Mouse (Mus musculus) liver, embryonic 11.5 days (tissue): ENCODE measurements around the gene Dnaaf3. TPM values are rescaled to one million over a fixed set of nuclear protein-coding genes. Genes with fewer than 3 reads are reported as not detected.
A peak's percentile ranks its signal among the peaks of the same experiment; 100 is the strongest.
"Not testable (repeated sequence)": the region's sequence is repeated elsewhere in the genome, so short reads cannot be mapped to it uniquely, and the experiment has no call there.

Experiments
- ATAC-seq: fragments of 200-750 bp; cut with Nextera tagmentation; replicated peaks from 2 replicates; pipeline ENCODE4 v1.8.0; 2017; ENCODE audit warnings: moderate number of reproducible peaks, mild to moderate bottlenecking, moderate TSS enrichment, moderate library complexity; ENCODE audit not compliant: low FRiP score
- DNase-seq: peaks from one replicate; pipeline ENCODE4 v3.0.0-alpha.2; 2017; ENCODE audit warnings: low spot score
- H3K27ac ChIP-seq: fragments of 300-500 bp; sonication (generic); 2 replicates; pipeline ENCODE4 v1.5.1; 2014; ENCODE audit warnings: mild to moderate bottlenecking, low read depth, low read length, control low read depth
- H3K27me3 ChIP-seq: fragments of 300-500 bp; sonication (generic); replicated peaks from 2 replicates; pipeline ENCODE4 v1.6.1; 2014; ENCODE audit warnings: low read length, mixed read lengths; ENCODE audit not compliant: control insufficient read depth, insufficient read depth
- H3K36me3 ChIP-seq: fragments of 300-500 bp; sonication (generic); 2 replicates; pipeline ENCODE4 v1.6.1; 2014; ENCODE audit warnings: mild to moderate bottlenecking, low read length, moderate library complexity, mixed read lengths; ENCODE audit not compliant: control insufficient read depth, insufficient read depth
- H3K4me1 ChIP-seq: fragments of 300-500 bp; sonication (generic); replicated peaks from 2 replicates; pipeline ENCODE4 v1.6.1; 2014; ENCODE audit warnings: low read length, mixed read lengths; ENCODE audit not compliant: control insufficient read depth, insufficient read depth
- H3K4me2 ChIP-seq: fragments of 300-500 bp; sonication (generic); 2 replicates; pipeline ENCODE4 v1.6.1; 2014; ENCODE audit warnings: mild to moderate bottlenecking, control low read depth, moderate library complexity
- H3K4me3 ChIP-seq: fragments of 300-500 bp; sonication (generic); 2 replicates; pipeline ENCODE4 v1.5.1; 2014; ENCODE audit warnings: low read depth, low read length, control low read depth
- H3K9ac ChIP-seq: fragments of 300-500 bp; sonication (generic); 2 replicates; pipeline ENCODE4 v1.6.1; 2014; ENCODE audit warnings: low read depth, low read length, control low read depth
- H3K9me3 ChIP-seq: fragments of 300-500 bp; sonication (generic); 2 replicates; pipeline ENCODE4 v1.6.1; 2016; ENCODE audit warnings: low read length, inconsistent platforms, mixed read lengths; ENCODE audit not compliant: control insufficient read depth
- WGBS: fragments of 180-500 bp; shearing (Covaris S2); extraction: QIAGEN DNeasy Blood & Tissue Kit; methylation state at CpG from one replicate; pipeline ENCODE4 v1.1.7; 2014; 5-methylcytosine and 5-hydroxymethylcytosine counted together
- polyA plus RNA-seq: library from polyadenylated mRNA; unstranded; fragments of >200 nt; fragmentation: Nextera tagmentation; extraction: Ambion mirVana; gene quantifications from 2 replicates; pipeline ENCODE4 v1.2.1, GENCODE M21; 2014

Gene Dnaaf3
- polyA plus RNA-seq, 1 experiment from 2014 or later: 0.45 TPM

- H3K4me1 ChIP-seq: peaks cover 8% of the 10 kb centered on the region
- H3K4me3 ChIP-seq: peak overlapping the region; percentile 41
- ATAC-seq (peak; percentile 88), DNase-seq (peak; percentile 88)
- H3K36me3 ChIP-seq: no peaks in the 10 kb centered on the region
- peak overlapping the region; percentile 65 for H3K4me2 ChIP-seq
- H3K9ac ChIP-seq: peak overlapping the region; percentile 60
- H3K27ac ChIP-seq: peak overlapping the region; percentile 41; the same call in 1 of the 2 replicates
- WGBS: 23% methylated on average over 40 of the region's 40 CpGs
- no peaks in the 10 kb centered on the region for H3K9me3 ChIP-seq
- H3K27me3 ChIP-seq: no peaks in the 10 kb centered on the region
Measured at GRCm38 (mm10) chr7:4526341-4527301, 5.6 kb downstream of the Dnaaf3 start.

DNA sequence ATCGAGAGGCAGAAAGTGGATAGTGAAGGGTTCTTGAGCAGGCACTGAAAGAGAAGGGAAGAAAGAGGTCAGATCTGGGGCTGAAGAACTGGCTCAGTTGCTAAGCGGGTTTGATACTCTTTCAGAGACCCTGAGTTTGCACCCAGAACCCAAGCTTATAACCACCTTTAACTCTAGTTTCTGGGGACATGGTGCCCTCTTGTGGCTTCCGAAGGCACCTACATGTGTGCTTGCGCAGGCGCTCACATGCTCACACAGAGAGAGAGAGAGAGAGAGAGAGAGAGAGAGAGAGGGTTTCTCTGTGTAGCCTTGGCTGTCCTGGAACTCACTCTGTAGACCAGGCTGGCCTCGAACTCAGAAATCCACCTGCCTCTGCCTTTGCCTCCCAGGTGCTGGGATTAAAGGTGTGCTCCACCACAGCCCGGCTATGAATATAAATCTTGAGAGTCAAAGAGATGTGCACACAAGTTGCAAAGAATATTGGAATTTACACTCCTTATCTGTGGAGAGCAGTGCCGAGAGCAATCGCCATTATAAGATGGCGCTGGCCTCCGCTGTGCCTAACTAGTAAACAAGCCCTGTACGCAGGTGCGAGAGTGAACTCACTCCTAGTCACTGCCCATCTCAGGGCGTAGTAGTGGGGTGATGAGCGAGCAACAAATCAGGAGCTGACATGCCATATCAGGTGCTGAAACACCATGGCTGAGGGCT, 7.9 kb downstream of the Dnaaf3 start, which contains the start of gene Tnni3:
Gene Tnni3 (minus strand): TSS at position 18 of the 711 bp plus-strand sequence.
- peak; percentile 42; the same call in 1 of the 2 replicates for ATAC-seq
- H3K9ac ChIP-seq, H3K9me3 ChIP-seq, H3K27ac ChIP-seq, H3K4me3 ChIP-seq, H3K27me3 ChIP-seq, DNase-seq, H3K4me2 ChIP-seq, H3K36me3 ChIP-seq: not testable (repeated sequence)
- H3K4me1 ChIP-seq: peaks cover 11% of the 10 kb centered on the region
- WGBS: 64% methylated on average over 15 of the region's 15 CpGs

DNA sequence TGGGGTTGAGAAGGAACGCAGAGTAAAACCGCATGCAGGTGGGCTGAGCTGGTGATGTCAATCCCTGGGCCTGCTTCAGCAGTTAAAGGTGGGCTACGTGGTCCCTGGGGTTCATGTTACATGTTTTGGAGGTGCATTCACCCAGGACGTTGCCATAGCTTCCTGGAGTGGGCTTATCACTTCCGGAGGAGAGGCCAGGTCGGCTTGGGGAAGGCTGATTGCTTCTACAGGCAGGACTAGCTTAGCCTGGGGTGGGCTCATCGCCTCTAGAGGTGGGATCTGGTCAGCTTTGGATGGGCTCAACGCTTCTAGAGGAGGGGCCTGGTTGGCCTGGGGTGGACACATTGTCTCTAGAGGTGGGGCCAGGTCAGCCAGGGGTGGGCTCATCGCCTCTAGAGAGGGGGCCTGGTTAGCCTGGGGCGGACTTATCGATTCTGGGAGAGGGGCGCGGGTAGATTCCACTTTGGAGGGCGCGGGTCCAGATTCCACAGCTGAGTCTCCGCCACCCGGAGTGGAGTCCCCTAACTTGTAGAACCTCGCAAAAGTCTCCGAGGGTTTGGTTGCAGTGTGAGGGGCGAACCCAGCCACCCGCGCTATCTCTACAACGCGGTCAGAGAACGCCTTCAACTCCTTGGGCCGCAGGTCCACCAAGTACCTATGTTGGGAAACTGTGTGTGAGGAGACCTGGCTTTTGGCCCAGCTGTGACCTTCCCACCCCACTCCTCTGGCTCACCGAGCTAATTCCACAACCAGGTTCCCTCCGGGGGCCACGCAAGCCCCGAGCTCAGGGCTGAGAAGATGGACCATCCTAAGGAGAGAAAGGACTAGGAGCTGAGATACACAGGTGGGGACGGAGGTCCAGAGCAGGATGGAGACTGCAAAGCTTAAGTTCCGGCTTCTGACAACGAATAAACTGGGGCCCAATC, 8.8 kb downstream of the Dnaaf3 start:
- no peaks in the 10 kb centered on the region for H3K36me3 ChIP-seq
- no peaks in the 10 kb centered on the region for H3K9me3 ChIP-seq
- no peak overlapping the region for H3K9ac ChIP-seq
- H3K27me3 ChIP-seq: peaks cover 4% of the 10 kb centered on the region; the same call in 1 of the 2 replicates
- no peak for ATAC-seq
- peaks cover 11% of the 10 kb centered on the region for H3K4me1 ChIP-seq
- 81% methylated on average over 33 of the region's 33 CpGs for WGBS
- H3K4me3 ChIP-seq: no peak overlapping the region
- DNase-seq: peak; percentile 32
- no peak overlapping the region for H3K4me2 ChIP-seq
- no peak overlapping the region for H3K27ac ChIP-seq

DNA sequence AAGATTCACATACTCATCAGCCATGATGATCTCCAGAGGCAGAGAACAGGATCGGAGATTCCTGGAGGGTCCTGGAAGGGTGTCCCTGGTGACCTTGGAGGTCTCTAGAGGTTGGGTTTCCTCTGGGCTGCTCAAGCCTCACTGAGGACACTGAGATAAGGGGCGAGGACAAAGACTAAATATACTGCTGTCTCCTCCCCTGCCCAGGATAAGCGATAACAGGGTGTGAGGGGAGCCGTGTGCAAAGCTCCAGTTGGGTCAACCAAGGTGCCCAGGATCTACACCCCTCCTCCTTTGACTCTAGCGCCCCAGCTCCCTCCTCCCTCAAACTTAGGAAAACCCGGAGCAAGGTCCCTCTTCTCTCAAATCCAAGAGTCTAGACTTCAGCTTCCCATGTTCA, 10.0 kb downstream of the Dnaaf3 start:
- H3K27ac ChIP-seq: no peak overlapping the region
- 53% methylated on average over 6 of the region's 6 CpGs for WGBS
- H3K27me3 ChIP-seq: peaks cover 4% of the 10 kb centered on the region; the same call in 1 of the 2 replicates
- no peaks in the 10 kb centered on the region for H3K36me3 ChIP-seq
- ATAC-seq (no peak), DNase-seq (peak; percentile 29)
- no peaks in the 10 kb centered on the region for H3K9me3 ChIP-seq
- no peak overlapping the region for H3K9ac ChIP-seq
- H3K4me2 ChIP-seq: no peak overlapping the region
- no peak overlapping the region for H3K4me3 ChIP-seq
- peaks cover 11% of the 10 kb centered on the region for H3K4me1 ChIP-seq

GRCm38 (mm10) chr7:4521231-4522003, 10.8 kb downstream of the Dnaaf3 start:
- ATAC-seq (no peak), DNase-seq (no peak)
- H3K4me1 ChIP-seq: peaks cover 10% of the 10 kb centered on the region
- H3K4me3 ChIP-seq: peak overlapping the region; percentile 11
- H3K27ac ChIP-seq: no peak overlapping the region
- H3K9ac ChIP-seq: no peak overlapping the region
- 25% methylated on average over 30 of the region's 32 CpGs for WGBS
- H3K27me3 ChIP-seq: peaks cover 4% of the 10 kb centered on the region; the same call in 1 of the 2 replicates
- H3K36me3 ChIP-seq: no peaks in the 10 kb centered on the region
- H3K9me3 ChIP-seq: no peaks in the 10 kb centered on the region
- H3K4me2 ChIP-seq: peak overlapping the region; percentile 60

DNA sequence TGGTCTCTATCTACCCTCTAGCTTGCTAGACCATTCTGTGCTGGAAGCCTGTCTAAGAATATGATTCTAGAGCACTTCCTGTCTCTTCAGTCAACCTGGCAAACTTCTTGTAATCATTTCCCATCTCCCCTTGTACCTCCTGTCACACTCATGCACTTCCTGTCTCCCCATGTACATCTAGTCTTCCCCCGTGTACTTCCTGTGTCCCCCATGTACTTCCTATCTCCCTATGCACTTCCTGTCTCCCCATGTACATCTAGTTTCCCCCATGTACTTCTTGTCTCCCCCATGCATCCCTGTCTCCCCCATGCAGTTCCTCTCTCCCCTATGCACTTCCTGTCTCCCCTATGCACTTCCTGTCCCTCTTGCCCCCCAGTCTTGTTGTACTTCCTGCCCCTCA, 13.8 kb downstream of the Dnaaf3 start:
- no peak for DNase-seq
- Histone ChIP-seq H3K27me3 (peaks cover 4% of the 10 kb centered on the region; the same call in 1 of the 2 replicates), H3K36me3 (no peaks in the 10 kb centered on the region), H3K4me1 (peaks cover 19% of the 10 kb centered on the region), H3K9me3 (no peaks in the 10 kb centered on the region), H3K4me2 (no peak overlapping the region), H3K27ac (0 out of 2 replicates have a peak overlapping the region, but pooled peaks have one; percentile 3), H3K9ac (no peak overlapping the region), H3K4me3 (no peak overlapping the region)
- WGBS: 34% methylated on average over 1 of the region's 1 CpGs
- ATAC-seq: no peak

GRCm38 (mm10) chr7:4516332-4517050, 15.8 kb downstream of the Dnaaf3 start, which contains the start of gene Tnnt1:
Tnnt1 (minus strand) TSS chr7:4516382.
- no peak within 1 kb of the TSS for H3K4me3 ChIP-seq
- H3K27me3 ChIP-seq: peaks cover 4% of the 10 kb centered on the region; the same call in 1 of the 2 replicates
- WGBS: 15% methylated on average over 4 of the region's 4 CpGs
- no peak within 1 kb of the TSS for H3K4me2 ChIP-seq
- H3K36me3 ChIP-seq: no peaks in the 10 kb centered on the region
- DNase-seq (no peak), ATAC-seq (no peak)
- no peaks in the 10 kb centered on the region for H3K9me3 ChIP-seq
- no peak within 1 kb of the TSS for H3K27ac ChIP-seq
- no peak within 1 kb of the TSS for H3K9ac ChIP-seq
- peaks cover 14% of the 10 kb centered on the region for H3K4me1 ChIP-seq
